Mouse (Mus musculus) midbrain, embryonic 14.5 days (tissue): ENCODE measurements around the gene Mdc1. TPM values are rescaled to one million over a fixed set of nuclear protein-coding genes. Genes with fewer than 3 reads are reported as not detected.

Experiments used
- ATAC-seq: fragments of 200-750 bp; cut with Nextera tagmentation; 2 replicates; pipeline ENCODE4 v1.8.0; 2017; ENCODE audit warnings: moderate number of reproducible peaks, moderate library complexity; ENCODE audit not compliant: low FRiP score, low TSS enrichment
- DNase-seq: peaks from one replicate; pipeline ENCODE4 v3.0.0-alpha.2; 2015
- H3K27ac ChIP-seq: fragments of 300-500 bp; sonication (generic); replicated peaks from 2 replicates; pipeline ENCODE4 v1.5.1; 2014; ENCODE audit warnings: mild to moderate bottlenecking, low read depth, low read length, moderate library complexity
- H3K27me3 ChIP-seq: fragments of 300-500 bp; sonication (generic); 2 replicates; pipeline ENCODE4 v1.6.1; 2014; ENCODE audit warnings: low read length, control low read depth, mixed read lengths; ENCODE audit not compliant: control insufficient read depth, insufficient read depth
- H3K36me3 ChIP-seq: fragments of 300-500 bp; sonication (generic); 2 replicates; pipeline ENCODE4 v1.6.1; 2014; ENCODE audit warnings: low read length, control low read depth; ENCODE audit not compliant: control insufficient read depth, insufficient read depth
- H3K4me1 ChIP-seq: fragments of 300-500 bp; sonication (generic); 2 replicates; pipeline ENCODE4 v1.6.1; 2014; ENCODE audit warnings: mild to moderate bottlenecking, antibody characterized with exemption, low read length, control low read depth; ENCODE audit not compliant: control insufficient read depth, insufficient read depth
- H3K4me2 ChIP-seq: fragments of 300-500 bp; sonication (generic); 2 replicates; pipeline ENCODE4 v1.6.1; 2014; ENCODE audit warnings: mild to moderate bottlenecking, low read length, moderate library complexity
- H3K4me3 ChIP-seq: fragments of 300-500 bp; sonication (generic); replicated peaks from 2 replicates; pipeline ENCODE4 v1.5.1; 2014; ENCODE audit warnings: low read depth, low read length
- H3K9ac ChIP-seq: fragments of 300-500 bp; sonication (generic); replicated peaks from 2 replicates; pipeline ENCODE4 v1.6.1; 2014; ENCODE audit warnings: mild to moderate bottlenecking, low read length, moderate library complexity
- H3K9me3 ChIP-seq: fragments of 300-500 bp; sonication (generic); 2 replicates; pipeline ENCODE4 v1.6.1; 2016; ENCODE audit warnings: low read length, control low read depth, mixed read lengths; ENCODE audit not compliant: control insufficient read depth
- whole genome bisulfite sequencing: fragments of 180-500 bp; shearing (Covaris S2); extraction: QIAGEN DNeasy Blood & Tissue Kit; methylation state at CpG from one replicate; pipeline ENCODE4 v1.1.7; 2014; 5-methylcytosine and 5-hydroxymethylcytosine counted together
- polyA plus RNA-seq: library from polyadenylated mRNA; unstranded; fragments of >200 nt; fragmentation: Nextera tagmentation; extraction: Ambion mirVana; gene quantifications from 2 replicates; pipeline ENCODE4 v1.2.1, GENCODE M21; 2014

Gene Mdc1
- polyA plus RNA-seq: 7.3 and 8.2 TPM in 2 replicates

DNA sequence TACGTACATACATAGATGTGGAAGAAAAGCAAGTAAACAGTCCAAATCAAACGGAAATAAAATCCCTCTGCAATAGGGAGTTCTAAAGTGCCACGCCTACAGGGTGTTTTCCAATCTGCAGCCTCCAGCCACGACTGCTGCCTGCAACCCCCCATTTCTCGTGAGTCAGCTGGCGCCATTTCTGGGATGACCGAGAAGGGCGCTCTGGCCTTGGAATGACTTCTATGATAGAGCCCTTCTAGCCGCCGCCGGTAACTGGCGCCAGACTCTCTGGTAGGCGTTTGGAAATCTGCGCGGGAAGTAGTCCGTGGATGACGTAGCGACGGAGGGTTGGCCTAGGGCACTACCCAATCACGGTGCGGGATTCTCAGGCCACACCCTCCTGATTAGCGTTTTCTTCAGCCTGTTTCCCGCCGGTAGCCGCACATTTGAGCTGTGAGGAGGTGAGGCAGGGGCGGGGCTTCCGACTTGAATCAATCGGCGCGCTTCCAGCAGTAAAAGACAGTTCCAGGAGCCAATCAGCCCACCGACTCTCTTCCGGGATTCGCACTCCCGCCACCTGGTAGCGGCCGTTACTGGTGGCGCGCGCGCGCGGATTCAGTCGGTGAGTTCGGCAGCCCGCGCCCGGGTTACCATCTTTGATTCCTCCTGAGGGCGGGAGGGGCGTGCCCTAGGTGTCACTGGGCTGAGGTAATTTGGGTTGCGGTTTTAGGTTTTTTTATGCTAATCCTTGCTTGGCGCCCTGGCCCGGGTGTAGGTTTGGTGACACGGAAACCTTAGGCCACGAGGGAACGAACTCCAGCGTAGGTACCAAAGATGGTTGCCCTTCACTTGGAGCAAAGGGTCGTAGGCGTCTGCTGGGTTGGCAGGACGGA lies at the start of gene Mdc1:
Gene Mdc1, plus strand, starts transcription at position 440 of the 875 bp plus-strand sequence.
- ATAC-seq: peak; percentile 90
- peak; percentile 100 for DNase-seq
- H3K27me3 ChIP-seq: no peaks in the 10 kb centered on the region
- peak within 1 kb of the TSS; percentile 57 for H3K9ac ChIP-seq
- H3K4me2 ChIP-seq: peak within 1 kb of the TSS; percentile 69
- WGBS: under 1% methylated on average over 59 of the region's 59 CpGs
- H3K9me3 ChIP-seq: no peaks in the 10 kb centered on the region
- H3K4me1 ChIP-seq: peaks cover 16% of the 10 kb centered on the region
- H3K36me3 ChIP-seq: peaks cover 22% of the 10 kb centered on the region
- H3K4me3 ChIP-seq: peak within 1 kb of the TSS; percentile 56
- H3K27ac ChIP-seq: peak within 1 kb of the TSS; percentile 76

DNA sequence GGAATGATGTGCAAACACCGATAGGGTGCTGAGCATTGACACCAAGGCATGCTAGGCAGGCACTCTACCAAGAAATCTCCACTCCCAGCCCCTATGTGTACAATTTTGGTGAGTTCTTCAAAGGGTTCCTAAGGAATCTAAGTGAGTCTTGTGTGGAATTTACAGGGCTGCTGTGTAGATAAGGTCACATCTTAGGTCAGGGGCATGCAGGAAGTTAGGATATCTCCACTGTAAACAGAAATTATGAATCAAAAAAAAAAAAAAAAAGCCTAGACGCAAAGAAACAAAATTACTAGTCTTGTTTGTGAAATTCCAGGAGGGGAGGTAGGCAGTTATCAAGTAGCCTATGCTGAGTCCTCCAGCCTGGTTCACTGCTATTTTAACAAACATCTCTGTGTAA lies 48.5 kb upstream of the Mdc1 start:
- H3K9me3 ChIP-seq: no peaks in the 10 kb centered on the region
- DNase-seq (no peak), ATAC-seq (no peak)
- no peaks in the 10 kb centered on the region for H3K4me1 ChIP-seq
- H3K27ac ChIP-seq: no peak overlapping the region
- H3K4me3 ChIP-seq: no peak overlapping the region
- no peaks in the 10 kb centered on the region for H3K36me3 ChIP-seq
- no peak overlapping the region for H3K4me2 ChIP-seq
- H3K9ac ChIP-seq: no peak overlapping the region
- H3K27me3 ChIP-seq: no peaks in the 10 kb centered on the region
- 90% methylated on average over 2 of the region's 2 CpGs for WGBS

DNA sequence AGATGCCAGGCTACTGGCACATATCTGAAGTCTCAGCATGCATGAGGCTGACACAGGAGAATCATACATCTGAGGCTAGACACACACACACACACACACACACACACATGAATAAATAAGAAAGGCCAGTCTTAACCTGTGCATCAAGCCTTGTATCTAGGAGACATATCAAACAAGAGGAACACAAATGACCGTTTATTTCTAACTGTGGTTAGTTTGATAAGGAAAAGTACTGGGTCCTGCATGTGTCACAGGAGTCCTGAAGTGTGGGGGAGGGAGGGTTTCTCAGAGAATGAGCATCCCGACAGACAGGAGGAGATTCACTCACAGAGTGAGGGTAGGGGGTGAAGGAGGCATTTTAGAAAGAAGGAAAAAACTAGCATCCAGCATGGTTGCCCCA lies 46.2 kb upstream of the Mdc1 start:
- no peaks in the 10 kb centered on the region for H3K36me3 ChIP-seq
- no peak overlapping the region for H3K4me2 ChIP-seq
- no peaks in the 10 kb centered on the region for H3K4me1 ChIP-seq
- 63% methylated on average over 2 of the region's 2 CpGs for WGBS
- no peak overlapping the region for H3K4me3 ChIP-seq
- H3K9ac ChIP-seq: no peak overlapping the region
- no peaks in the 10 kb centered on the region for H3K9me3 ChIP-seq
- H3K27me3 ChIP-seq: no peaks in the 10 kb centered on the region
- no peak overlapping the region for H3K27ac ChIP-seq
- no peak for ATAC-seq
- DNase-seq: no peak

DNA sequence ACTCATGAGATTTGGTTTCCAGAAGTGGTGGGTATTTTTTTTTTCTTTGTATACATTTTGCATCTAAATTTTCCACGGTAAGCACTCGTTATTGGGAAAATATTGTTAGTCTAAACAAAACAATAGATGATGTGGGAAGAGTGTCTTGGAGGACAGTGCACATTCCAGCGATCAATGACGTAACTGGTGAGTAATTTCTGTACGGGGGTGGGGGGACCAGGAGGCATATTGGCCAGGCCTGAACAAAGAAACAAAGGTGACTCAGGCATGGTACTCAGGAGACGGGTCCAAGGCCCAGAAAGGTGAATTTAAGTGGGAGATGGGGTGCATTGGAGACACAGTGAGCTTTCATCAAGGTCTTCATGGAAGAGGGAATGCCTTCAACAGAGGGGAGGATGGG lies 45.7 kb upstream of the Mdc1 start:
- Histone ChIP-seq H3K4me3 (no peak overlapping the region), H3K27ac (no peak overlapping the region), H3K36me3 (no peaks in the 10 kb centered on the region), H3K9ac (no peak overlapping the region), H3K9me3 (no peaks in the 10 kb centered on the region), H3K4me1 (no peaks in the 10 kb centered on the region), H3K27me3 (no peaks in the 10 kb centered on the region), H3K4me2 (no peak overlapping the region)
- no peak for DNase-seq
- WGBS: 87% methylated on average over 6 of the region's 6 CpGs
- no peak for ATAC-seq

DNA sequence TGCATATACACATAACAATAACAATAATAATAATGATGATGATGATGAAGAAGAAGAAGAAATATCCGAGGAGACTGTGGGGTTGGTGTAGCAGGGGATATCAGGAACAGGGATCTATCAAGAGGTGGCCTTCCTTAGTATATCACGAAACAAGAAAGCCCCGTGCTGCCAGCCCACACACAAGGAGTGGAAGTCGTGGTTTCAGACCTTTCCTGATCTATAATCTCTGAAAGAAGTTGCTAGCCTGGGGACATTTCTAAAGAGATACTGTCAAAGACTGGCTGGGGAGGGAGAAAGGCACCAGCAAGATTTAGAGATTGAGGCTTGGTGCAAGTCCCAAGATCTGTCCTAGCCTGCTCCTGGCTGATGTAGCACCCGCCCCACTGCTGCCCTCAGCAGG lies 44.5 kb upstream of the Mdc1 start:
- Histone ChIP-seq H3K9me3 (no peaks in the 10 kb centered on the region), H3K4me1 (no peaks in the 10 kb centered on the region), H3K27ac (no peak overlapping the region), H3K36me3 (no peaks in the 10 kb centered on the region), H3K9ac (no peak overlapping the region), H3K4me3 (no peak overlapping the region), H3K4me2 (no peak overlapping the region), H3K27me3 (no peaks in the 10 kb centered on the region)
- DNase-seq: no peak
- WGBS: 69% methylated on average over 5 of the region's 5 CpGs
- ATAC-seq: no peak

DNA sequence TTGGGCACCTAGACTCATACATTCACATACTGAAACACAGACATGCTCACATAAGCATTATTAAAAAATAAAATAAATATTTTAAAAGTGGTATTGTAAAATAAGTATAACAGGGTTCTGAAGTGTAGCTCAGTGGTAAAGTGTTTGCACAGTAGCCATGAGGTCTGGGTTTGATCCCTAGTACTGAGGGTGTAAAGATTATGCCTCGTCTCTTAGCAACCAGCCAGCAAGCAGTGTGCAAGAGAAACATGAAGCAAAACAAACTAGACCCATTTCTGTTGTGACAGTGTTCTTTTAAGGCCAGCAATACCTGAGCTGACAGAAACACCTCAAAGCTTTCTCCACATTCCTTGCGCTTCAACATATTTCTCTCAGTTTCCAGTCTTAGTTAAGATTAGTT lies 40.4 kb upstream of the Mdc1 start:
- DNase-seq (no peak), ATAC-seq (no peak)
- Histone ChIP-seq H3K36me3 (no peaks in the 10 kb centered on the region), H3K27ac (no peak overlapping the region), H3K27me3 (no peaks in the 10 kb centered on the region), H3K9ac (no peak overlapping the region), H3K9me3 (no peaks in the 10 kb centered on the region), H3K4me3 (no peak overlapping the region), H3K4me2 (no peak overlapping the region), H3K4me1 (no peaks in the 10 kb centered on the region)
- WGBS: 77% methylated on average over 2 of the region's 2 CpGs

DNA sequence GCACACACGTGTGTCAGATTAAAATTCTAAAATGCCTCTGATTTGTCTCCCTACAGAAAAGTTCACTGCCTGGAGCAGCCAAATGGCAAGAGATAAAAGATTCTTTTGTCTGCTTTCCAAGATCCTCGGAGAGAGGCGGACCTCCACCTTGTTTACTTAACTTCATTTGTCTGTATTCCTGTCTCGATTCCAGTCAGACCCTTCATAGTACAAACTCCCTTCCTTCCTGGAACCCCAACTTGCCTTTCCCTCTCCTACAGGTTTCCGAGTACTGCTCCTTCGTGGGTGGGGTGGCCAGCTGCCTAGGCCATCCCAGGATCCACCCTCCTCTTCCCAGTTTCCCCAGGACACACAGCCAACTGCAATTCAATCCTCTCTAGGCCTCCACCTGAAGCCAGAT lies 38.3 kb upstream of the Mdc1 start:
- Histone ChIP-seq H3K4me1 (no peaks in the 10 kb centered on the region), H3K27ac (no peak overlapping the region), H3K4me2 (no peak overlapping the region), H3K9ac (no peak overlapping the region), H3K36me3 (no peaks in the 10 kb centered on the region), H3K9me3 (no peaks in the 10 kb centered on the region), H3K27me3 (no peaks in the 10 kb centered on the region), H3K4me3 (no peak overlapping the region)
- DNase-seq: no peak
- 59% methylated on average over 6 of the region's 6 CpGs for WGBS
- no peak for ATAC-seq

DNA sequence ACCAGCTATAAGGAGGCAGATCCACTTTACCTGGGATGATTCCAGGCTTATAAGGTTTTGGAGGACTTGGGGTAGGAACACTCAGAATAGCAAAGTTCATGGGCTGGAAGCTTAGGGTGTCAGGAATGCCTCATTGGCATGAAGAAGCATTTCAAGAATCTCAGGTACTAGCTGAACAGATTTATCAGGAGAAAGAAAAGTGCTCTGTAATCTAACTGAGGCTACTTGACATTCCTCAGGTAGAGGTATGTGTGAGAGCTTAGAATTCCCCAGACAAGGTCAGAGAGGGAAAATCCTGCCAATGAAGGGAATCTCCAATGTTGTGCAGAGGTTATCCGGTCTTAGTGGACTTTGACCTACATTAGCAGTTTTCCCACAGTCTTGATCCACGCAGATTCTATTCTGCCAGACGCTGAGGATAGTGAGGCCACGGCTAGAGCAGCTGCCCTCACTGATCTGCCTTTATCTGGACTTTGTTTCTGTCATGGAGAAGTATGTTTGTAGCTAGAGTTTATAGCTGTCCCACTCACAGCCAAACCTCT lies 37.4 kb upstream of the Mdc1 start:
- H3K4me3 ChIP-seq: no peak overlapping the region
- H3K27me3 ChIP-seq: no peaks in the 10 kb centered on the region
- 93% methylated on average over 4 of the region's 4 CpGs for WGBS
- no peaks in the 10 kb centered on the region for H3K36me3 ChIP-seq
- no peak for ATAC-seq
- H3K4me1 ChIP-seq: no peaks in the 10 kb centered on the region
- H3K27ac ChIP-seq: no peak overlapping the region
- no peak overlapping the region for H3K4me2 ChIP-seq
- no peak for DNase-seq
- no peaks in the 10 kb centered on the region for H3K9me3 ChIP-seq
- no peak overlapping the region for H3K9ac ChIP-seq

DNA sequence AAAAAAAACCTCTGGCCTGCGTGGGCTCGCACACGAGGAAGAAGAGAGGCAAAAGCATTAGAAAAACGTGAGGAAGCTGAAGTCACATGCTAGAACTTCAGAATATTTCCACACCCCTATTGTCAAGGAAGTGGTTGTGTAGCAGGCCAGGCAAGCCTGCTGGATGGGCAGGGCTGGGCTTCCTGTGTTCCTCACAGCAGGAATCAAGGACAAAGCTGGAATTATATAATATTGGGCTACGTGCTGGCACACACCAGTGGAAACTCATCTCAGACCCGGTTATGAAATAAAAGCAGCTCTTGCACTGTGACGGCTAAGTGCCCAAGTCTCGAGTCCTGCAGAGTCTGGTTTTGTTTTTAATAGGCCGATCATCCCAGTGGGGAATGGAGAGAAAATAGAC lies 33.2 kb upstream of the Mdc1 start:
- Histone ChIP-seq H3K4me2 (no peak overlapping the region), H3K27ac (no peak overlapping the region), H3K36me3 (no peaks in the 10 kb centered on the region), H3K27me3 (no peaks in the 10 kb centered on the region), H3K9ac (no peak overlapping the region), H3K9me3 (no peaks in the 10 kb centered on the region), H3K4me1 (no peaks in the 10 kb centered on the region), H3K4me3 (no peak overlapping the region)
- WGBS: 73% methylated on average over 9 of the region's 9 CpGs
- no peak for ATAC-seq
- DNase-seq: no peak
